Mouse (Mus musculus) liver, embryonic 11.5 days (tissue): ENCODE measurements around the gene Morn5. TPM values are rescaled to one million over a fixed set of nuclear protein-coding genes. Genes with fewer than 3 reads are reported as not detected.
A peak's percentile ranks its signal among the peaks of the same experiment; 100 is the strongest.

Experiments
- ATAC-seq: fragments of 200-750 bp; cut with Nextera tagmentation; replicated peaks from 2 replicates; pipeline ENCODE4 v1.8.0; 2017; ENCODE audit warnings: moderate number of reproducible peaks, mild to moderate bottlenecking, moderate TSS enrichment, moderate library complexity; ENCODE audit not compliant: low FRiP score
- DNase-seq: peaks from one replicate; pipeline ENCODE4 v3.0.0-alpha.2; 2017; ENCODE audit warnings: low spot score
- H3K27ac ChIP-seq: fragments of 300-500 bp; sonication (generic); 2 replicates; pipeline ENCODE4 v1.5.1; 2014; ENCODE audit warnings: mild to moderate bottlenecking, low read depth, low read length, control low read depth
- H3K27me3 ChIP-seq: fragments of 300-500 bp; sonication (generic); replicated peaks from 2 replicates; pipeline ENCODE4 v1.6.1; 2014; ENCODE audit warnings: low read length, mixed read lengths; ENCODE audit not compliant: control insufficient read depth, insufficient read depth
- H3K36me3 ChIP-seq: fragments of 300-500 bp; sonication (generic); 2 replicates; pipeline ENCODE4 v1.6.1; 2014; ENCODE audit warnings: mild to moderate bottlenecking, low read length, moderate library complexity, mixed read lengths; ENCODE audit not compliant: control insufficient read depth, insufficient read depth
- H3K4me1 ChIP-seq: fragments of 300-500 bp; sonication (generic); replicated peaks from 2 replicates; pipeline ENCODE4 v1.6.1; 2014; ENCODE audit warnings: low read length, mixed read lengths; ENCODE audit not compliant: control insufficient read depth, insufficient read depth
- H3K4me2 ChIP-seq: fragments of 300-500 bp; sonication (generic); 2 replicates; pipeline ENCODE4 v1.6.1; 2014; ENCODE audit warnings: mild to moderate bottlenecking, control low read depth, moderate library complexity
- H3K4me3 ChIP-seq: fragments of 300-500 bp; sonication (generic); 2 replicates; pipeline ENCODE4 v1.5.1; 2014; ENCODE audit warnings: low read depth, low read length, control low read depth
- H3K9ac ChIP-seq: fragments of 300-500 bp; sonication (generic); 2 replicates; pipeline ENCODE4 v1.6.1; 2014; ENCODE audit warnings: low read depth, low read length, control low read depth
- H3K9me3 ChIP-seq: fragments of 300-500 bp; sonication (generic); 2 replicates; pipeline ENCODE4 v1.6.1; 2016; ENCODE audit warnings: low read length, inconsistent platforms, mixed read lengths; ENCODE audit not compliant: control insufficient read depth
- WGBS: fragments of 180-500 bp; shearing (Covaris S2); extraction: QIAGEN DNeasy Blood & Tissue Kit; methylation state at CpG from one replicate; pipeline ENCODE4 v1.1.7; 2014; 5-methylcytosine and 5-hydroxymethylcytosine counted together
- polyA plus RNA-seq: library from polyadenylated mRNA; unstranded; fragments of >200 nt; fragmentation: Nextera tagmentation; extraction: Ambion mirVana; gene quantifications from 2 replicates; pipeline ENCODE4 v1.2.1, GENCODE M21; 2014

Gene Morn5
- polyA plus RNA-seq = 0.27 TPM in 1 of 2 replicates, not detected in the other

DNA sequence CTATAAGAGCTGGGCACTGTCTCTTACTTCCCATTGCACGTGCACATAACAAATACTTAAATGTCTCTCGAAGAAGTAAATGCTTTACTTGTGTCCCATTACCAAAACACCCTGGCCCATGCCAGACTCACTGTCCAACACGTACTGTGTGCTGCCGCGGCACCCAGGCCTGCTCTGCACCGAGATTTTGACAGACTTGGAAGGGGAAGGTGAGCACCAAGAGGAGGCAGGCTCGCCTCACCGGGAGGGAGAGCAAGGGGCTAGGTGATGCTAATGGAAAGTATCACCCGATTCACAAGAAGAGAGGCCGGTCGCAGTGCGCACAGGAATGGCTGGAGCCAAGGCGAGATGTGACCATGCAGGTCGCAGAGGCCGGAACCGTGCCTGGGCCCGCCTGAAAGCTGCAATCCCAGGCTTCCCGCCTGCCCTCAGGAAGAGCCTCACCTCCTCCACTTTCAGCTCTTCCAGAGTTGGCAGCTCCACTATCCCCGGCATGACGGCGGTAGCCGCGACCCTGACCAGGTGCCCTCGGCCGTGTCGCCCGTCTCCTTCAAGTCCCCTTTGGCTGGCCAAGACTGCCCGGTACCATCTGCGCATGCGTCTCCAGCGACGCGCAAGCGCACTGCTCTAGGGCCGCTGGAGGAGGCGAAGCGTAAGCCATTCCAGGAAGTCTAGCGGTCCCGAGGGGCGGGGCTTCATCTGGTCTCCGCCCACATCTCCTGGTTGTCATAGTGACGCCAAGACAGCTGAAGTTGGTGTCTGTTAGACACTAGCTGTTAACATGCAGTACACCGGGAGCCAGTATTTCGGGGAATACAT is at the start of gene Morn5, which contains the start of gene Ndufa8:
Morn5 (plus strand) TSS at position 711 of the 819 bp plus-strand sequence.
Ndufa8 (minus strand) TSS at position 659 of the 819 bp plus-strand sequence.
- peak within 1 kb of the TSS; percentile 81 for H3K4me3 ChIP-seq
- H3K36me3 ChIP-seq = 0 out of 2 replicates have a peak, but pooled peaks cover 5% of the 10 kb centered on the region
- peaks cover 9% of the 10 kb centered on the region for H3K4me1 ChIP-seq
- peak within 1 kb of the TSS; percentile 85 for H3K9ac ChIP-seq
- H3K9me3 ChIP-seq = no peaks in the 10 kb centered on the region
- H3K27me3 ChIP-seq = no peaks in the 10 kb centered on the region
- 1% methylated on average over 44 of the region's 44 CpGs for WGBS
- ATAC-seq = peak; percentile 95
- H3K27ac ChIP-seq = no peak within 1 kb of the TSS
- H3K4me2 ChIP-seq = peak within 1 kb of the TSS; percentile 79
- DNase-seq = peak; percentile 97

DNA sequence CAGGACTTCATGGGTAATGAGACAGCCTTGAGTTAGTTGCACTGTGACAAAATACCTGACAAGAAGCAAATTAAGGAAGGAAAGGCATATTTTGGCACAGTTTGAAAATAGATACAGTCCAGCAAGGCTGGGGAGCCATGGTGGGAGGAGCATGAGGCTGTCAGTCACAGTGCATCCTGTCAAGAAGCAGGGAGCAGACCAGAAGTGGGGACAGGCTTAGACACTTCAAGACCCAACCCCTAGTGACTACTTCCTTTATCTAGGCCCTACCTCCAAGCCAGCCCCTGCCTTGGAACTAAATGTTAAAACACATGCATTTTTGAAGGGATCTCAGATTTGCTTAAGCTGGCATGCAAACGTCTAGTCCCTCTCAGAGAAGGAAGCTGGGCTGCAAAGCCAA is 48.9 kb upstream of the Morn5 start:
- no peaks in the 10 kb centered on the region for H3K4me1 ChIP-seq
- no peak overlapping the region for H3K27ac ChIP-seq
- H3K27me3 ChIP-seq = 0 out of 2 replicates have a peak, but pooled peaks cover 2% of the 10 kb centered on the region
- no peaks in the 10 kb centered on the region for H3K36me3 ChIP-seq
- no peak overlapping the region for H3K4me3 ChIP-seq
- ATAC-seq (no peak), DNase-seq (no peak)
- no peaks in the 10 kb centered on the region for H3K9me3 ChIP-seq
- no peak overlapping the region for H3K9ac ChIP-seq
- no peak overlapping the region for H3K4me2 ChIP-seq
- 46% methylated on average over 1 of the region's 1 CpGs for WGBS

DNA sequence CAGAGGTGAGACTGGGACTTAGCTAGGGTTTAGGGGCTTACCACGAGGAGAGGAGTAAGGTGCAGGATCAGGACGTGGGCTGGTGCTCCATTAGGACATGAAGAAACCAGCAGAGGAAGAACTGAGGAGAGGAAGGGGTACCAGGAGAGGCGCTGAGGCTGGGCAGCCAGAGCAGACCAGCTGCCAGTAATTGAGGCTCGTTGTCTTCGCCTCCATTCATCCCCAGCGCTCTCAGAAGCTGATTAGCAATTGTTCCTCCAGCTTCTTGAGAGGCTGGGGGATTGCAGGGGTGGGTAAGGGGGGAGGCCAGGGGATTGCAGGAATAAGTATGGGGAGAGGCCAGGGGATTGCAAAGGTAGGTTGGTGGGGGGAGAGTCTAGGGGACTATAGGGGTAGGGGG is 47.1 kb upstream of the Morn5 start:
- H3K27me3 ChIP-seq = 0 out of 2 replicates have a peak, but pooled peaks cover 2% of the 10 kb centered on the region
- WGBS = 49% methylated on average over 6 of the region's 6 CpGs
- no peak for ATAC-seq

DNA sequence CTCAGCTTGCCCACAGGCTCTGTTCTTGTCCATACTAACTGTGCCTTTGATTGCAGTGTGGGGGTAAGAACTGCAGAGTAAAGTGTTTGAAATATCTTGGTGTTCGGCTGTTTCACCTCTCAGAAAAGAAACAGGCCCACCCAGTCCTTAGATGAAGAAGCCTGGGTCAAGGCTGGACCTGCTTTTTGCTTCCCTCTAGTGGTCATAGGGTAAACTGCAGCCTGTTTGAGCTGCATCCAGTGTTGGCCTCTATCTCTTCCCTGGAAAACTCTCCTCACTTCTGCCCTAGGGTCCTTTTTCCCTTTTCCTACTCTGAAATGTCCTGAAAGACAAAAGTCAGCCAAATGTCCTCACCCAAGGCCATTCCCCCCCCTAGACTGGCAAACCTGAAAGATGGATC is 41.2 kb upstream of the Morn5 start:
- 23% methylated on average over 1 of the region's 1 CpGs for WGBS
- DNase-seq = no peak
- Histone ChIP-seq H3K27me3 (peaks cover 34% of the 10 kb centered on the region), H3K4me3 (no peak overlapping the region), H3K4me1 (no peaks in the 10 kb centered on the region), H3K9ac (no peak overlapping the region), H3K36me3 (no peaks in the 10 kb centered on the region), H3K4me2 (no peak overlapping the region), H3K27ac (no peak overlapping the region), H3K9me3 (no peaks in the 10 kb centered on the region)
- no peak for ATAC-seq

More for the DNA sequence above, 47.1 kb upstream of the Morn5 start:
- H3K4me1 ChIP-seq = no peaks in the 10 kb centered on the region
- no peaks in the 10 kb centered on the region for H3K36me3 ChIP-seq
- H3K27ac ChIP-seq = no peak overlapping the region
- no peaks in the 10 kb centered on the region for H3K9me3 ChIP-seq
- no peak overlapping the region for H3K4me2 ChIP-seq
- DNase-seq = no peak
- H3K4me3 ChIP-seq = no peak overlapping the region
- H3K9ac ChIP-seq = no peak overlapping the region

DNA sequence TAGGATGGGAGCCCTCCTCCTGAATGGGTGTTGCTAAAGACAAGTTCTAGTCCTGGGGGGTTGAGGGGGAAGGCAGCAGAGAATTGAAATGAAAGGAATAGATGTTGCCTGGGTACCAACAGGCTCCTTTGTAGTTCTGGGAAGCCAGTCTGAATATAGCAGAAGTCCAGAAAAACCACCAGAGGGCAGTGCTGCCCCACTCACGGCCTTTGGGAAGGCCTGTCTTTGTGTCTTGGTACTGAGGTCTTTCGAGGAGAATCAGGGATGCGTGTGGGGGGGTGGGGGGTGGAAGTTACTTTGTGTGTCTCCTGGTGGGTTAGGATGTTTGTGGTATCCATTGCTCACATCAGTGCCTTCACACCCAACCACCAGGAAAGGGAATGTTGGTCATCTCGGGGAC is 39.9 kb upstream of the Morn5 start:
- H3K9me3 ChIP-seq = no peaks in the 10 kb centered on the region
- WGBS = 24% methylated on average over 4 of the region's 4 CpGs
- ATAC-seq (no peak), DNase-seq (peak; percentile 51)
- H3K27me3 ChIP-seq = peaks cover 34% of the 10 kb centered on the region
- no peaks in the 10 kb centered on the region for H3K4me1 ChIP-seq
- H3K36me3 ChIP-seq = no peaks in the 10 kb centered on the region
- H3K4me2 ChIP-seq = no peak overlapping the region
- H3K9ac ChIP-seq = no peak overlapping the region
- no peak overlapping the region for H3K4me3 ChIP-seq
- no peak overlapping the region for H3K27ac ChIP-seq

DNA sequence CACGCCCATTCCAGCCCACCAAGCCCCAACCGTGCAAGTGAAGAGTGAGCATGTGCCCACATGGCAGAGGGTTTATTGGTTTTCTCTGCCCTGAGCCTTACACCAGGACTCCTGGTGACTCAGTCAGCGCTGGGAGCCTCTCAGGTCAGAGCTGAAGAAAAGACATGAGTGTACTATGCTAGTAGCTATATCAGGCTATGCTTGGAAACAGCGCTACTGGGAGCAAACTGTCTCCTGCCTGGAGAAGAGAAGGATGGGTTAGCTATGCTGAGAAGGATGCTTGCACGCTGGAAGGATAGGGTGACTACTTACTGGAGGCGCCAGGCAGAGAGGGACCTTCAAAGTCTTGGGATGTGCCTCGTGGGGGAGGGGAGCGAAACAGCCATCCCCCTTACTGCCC is 38.7 kb upstream of the Morn5 start:
- DNase-seq (no peak), ATAC-seq (no peak)
- Histone ChIP-seq H3K27me3 (peaks cover 32% of the 10 kb centered on the region), H3K9me3 (no peaks in the 10 kb centered on the region), H3K4me1 (no peaks in the 10 kb centered on the region), H3K36me3 (no peaks in the 10 kb centered on the region), H3K27ac (no peak overlapping the region), H3K4me2 (peak overlapping the region; percentile 65; the same call in 1 of the 2 replicates), H3K9ac (no peak overlapping the region), H3K4me3 (no peak overlapping the region)
- WGBS = 50% methylated on average over 8 of the region's 8 CpGs

DNA sequence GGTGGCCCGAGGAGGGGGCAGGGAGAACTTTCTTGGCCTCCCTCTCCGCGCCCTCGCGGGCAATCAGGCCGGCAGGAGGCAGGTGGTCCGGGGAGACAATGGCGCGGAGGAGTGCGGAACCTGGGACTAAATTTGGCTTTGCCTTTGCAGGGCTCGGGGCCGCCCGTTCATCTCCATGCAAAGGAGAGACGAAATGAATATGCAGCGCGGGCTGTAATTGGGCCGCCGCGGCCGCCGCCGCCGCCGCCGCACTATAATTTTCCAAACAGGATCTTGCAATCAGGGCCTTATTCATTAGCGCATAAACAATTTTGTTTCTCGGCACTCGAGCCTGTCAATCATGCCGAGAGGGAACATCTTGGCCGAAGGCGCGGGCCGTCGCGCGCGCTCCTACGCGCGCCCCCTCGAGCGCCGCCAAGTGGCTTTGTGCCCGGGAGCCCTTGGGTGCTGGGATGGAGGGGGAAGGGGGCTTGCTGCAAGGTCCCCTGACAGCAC is 37.9 kb upstream of the Morn5 start:
- WGBS = 1% methylated on average over 44 of the region's 44 CpGs
- peaks cover 32% of the 10 kb centered on the region for H3K27me3 ChIP-seq
- peak overlapping the region; percentile 65 for H3K4me2 ChIP-seq
- H3K27ac ChIP-seq = no peak overlapping the region
- peak; percentile 46 for DNase-seq
- H3K9ac ChIP-seq = no peak overlapping the region
- H3K9me3 ChIP-seq = no peaks in the 10 kb centered on the region
- H3K36me3 ChIP-seq = no peaks in the 10 kb centered on the region
- no peak for ATAC-seq
- peak overlapping the region; percentile 44 for H3K4me3 ChIP-seq
- H3K4me1 ChIP-seq = no peaks in the 10 kb centered on the region

DNA sequence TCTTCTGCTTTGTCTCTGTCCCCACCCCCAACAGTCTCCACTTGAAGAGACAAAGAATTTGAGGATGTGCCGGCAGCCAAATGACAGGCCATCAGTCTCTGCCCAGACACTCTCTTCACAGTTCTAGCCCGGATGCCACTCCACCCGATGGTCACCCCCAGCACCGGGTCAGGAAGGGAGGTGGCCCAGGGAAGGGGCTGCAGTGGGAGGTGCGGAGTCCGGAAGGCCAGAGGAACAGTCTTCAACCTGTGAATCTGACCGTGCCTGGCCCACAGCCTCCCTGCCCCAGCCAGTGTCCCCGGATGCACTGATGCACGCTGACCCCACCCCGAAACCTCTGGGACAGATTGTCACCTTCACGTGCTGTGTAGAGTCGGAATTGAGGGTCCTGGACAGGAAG is 36.2 kb upstream of the Morn5 start:
- Histone ChIP-seq H3K4me3 (no peak overlapping the region), H3K36me3 (no peaks in the 10 kb centered on the region), H3K27ac (no peak overlapping the region), H3K27me3 (peaks cover 32% of the 10 kb centered on the region), H3K9me3 (no peaks in the 10 kb centered on the region), H3K9ac (no peak overlapping the region), H3K4me2 (no peak overlapping the region), H3K4me1 (no peaks in the 10 kb centered on the region)
- DNase-seq (no peak), ATAC-seq (no peak)
- WGBS = 47% methylated on average over 12 of the region's 12 CpGs
